Mouse (Mus musculus) heart, embryonic 11.5 days (tissue): ENCODE measurements around the gene Draxin. TPM values are rescaled to one million over a fixed set of nuclear protein-coding genes. Genes with fewer than 3 reads are reported as not detected.

Experiments
- ATAC-seq: fragments of 200-750 bp; cut with Nextera tagmentation; replicated peaks from 2 replicates; pipeline ENCODE4 v1.8.0; 2017; ENCODE audit warnings: moderate library complexity; ENCODE audit not compliant: insufficient number of reproducible peaks, low FRiP score, low TSS enrichment
- H3K27ac ChIP-seq: fragments of 300-500 bp; sonication (generic); 2 replicates; pipeline ENCODE4 v1.5.1; 2014; ENCODE audit warnings: mild to moderate bottlenecking, low read depth, low read length
- H3K27me3 ChIP-seq: fragments of 300-500 bp; sonication (generic); 2 replicates; pipeline ENCODE4 v1.6.1; 2014; ENCODE audit warnings: mild to moderate bottlenecking, low read length, mixed read lengths; ENCODE audit not compliant: control insufficient read depth, insufficient read depth
- H3K36me3 ChIP-seq: fragments of 300-500 bp; sonication (generic); 2 replicates; pipeline ENCODE4 v1.6.1; 2014; ENCODE audit warnings: mild to moderate bottlenecking, low read length, moderate library complexity, mixed read lengths; ENCODE audit not compliant: control insufficient read depth, insufficient read depth
- H3K4me1 ChIP-seq: fragments of 300-500 bp; sonication (generic); 2 replicates; pipeline ENCODE4 v1.6.1; 2014; ENCODE audit warnings: low read length; ENCODE audit not compliant: control insufficient read depth, insufficient read depth
- H3K4me2 ChIP-seq: fragments of 300-500 bp; sonication (generic); 2 replicates; pipeline ENCODE4 v1.6.1; 2014; ENCODE audit warnings: mild to moderate bottlenecking, moderate library complexity
- H3K4me3 ChIP-seq: fragments of 300-500 bp; sonication (generic); 2 replicates; pipeline ENCODE4 v1.5.1; 2014; ENCODE audit warnings: low read depth, low read length
- H3K9ac ChIP-seq: fragments of 300-500 bp; sonication (generic); 2 replicates; pipeline ENCODE4 v1.6.1; 2014; ENCODE audit warnings: mild to moderate bottlenecking, low read depth, low read length, moderate library complexity
- H3K9me3 ChIP-seq: fragments of 300-500 bp; sonication (generic); replicated peaks from 2 replicates; pipeline ENCODE4 v1.6.1; 2016; ENCODE audit warnings: low read length; ENCODE audit not compliant: control insufficient read depth
- WGBS: fragments of 180-500 bp; shearing (Covaris S2); extraction: QIAGEN DNeasy Blood & Tissue Kit; methylation state at CpG from one replicate; pipeline ENCODE4 v1.1.7; 2014; ENCODE audit not compliant: insufficient replicate concordance; 5-methylcytosine and 5-hydroxymethylcytosine counted together
- polyA plus RNA-seq: library from polyadenylated mRNA; unstranded; fragments of >200 nt; fragmentation: Nextera tagmentation; extraction: Ambion mirVana; gene quantifications from 2 replicates; pipeline ENCODE4 v1.2.1, GENCODE M21; 2014

The Draxin gene
- polyA plus RNA-seq, 1 experiment from 2014 or later: 0.16 TPM

DNA sequence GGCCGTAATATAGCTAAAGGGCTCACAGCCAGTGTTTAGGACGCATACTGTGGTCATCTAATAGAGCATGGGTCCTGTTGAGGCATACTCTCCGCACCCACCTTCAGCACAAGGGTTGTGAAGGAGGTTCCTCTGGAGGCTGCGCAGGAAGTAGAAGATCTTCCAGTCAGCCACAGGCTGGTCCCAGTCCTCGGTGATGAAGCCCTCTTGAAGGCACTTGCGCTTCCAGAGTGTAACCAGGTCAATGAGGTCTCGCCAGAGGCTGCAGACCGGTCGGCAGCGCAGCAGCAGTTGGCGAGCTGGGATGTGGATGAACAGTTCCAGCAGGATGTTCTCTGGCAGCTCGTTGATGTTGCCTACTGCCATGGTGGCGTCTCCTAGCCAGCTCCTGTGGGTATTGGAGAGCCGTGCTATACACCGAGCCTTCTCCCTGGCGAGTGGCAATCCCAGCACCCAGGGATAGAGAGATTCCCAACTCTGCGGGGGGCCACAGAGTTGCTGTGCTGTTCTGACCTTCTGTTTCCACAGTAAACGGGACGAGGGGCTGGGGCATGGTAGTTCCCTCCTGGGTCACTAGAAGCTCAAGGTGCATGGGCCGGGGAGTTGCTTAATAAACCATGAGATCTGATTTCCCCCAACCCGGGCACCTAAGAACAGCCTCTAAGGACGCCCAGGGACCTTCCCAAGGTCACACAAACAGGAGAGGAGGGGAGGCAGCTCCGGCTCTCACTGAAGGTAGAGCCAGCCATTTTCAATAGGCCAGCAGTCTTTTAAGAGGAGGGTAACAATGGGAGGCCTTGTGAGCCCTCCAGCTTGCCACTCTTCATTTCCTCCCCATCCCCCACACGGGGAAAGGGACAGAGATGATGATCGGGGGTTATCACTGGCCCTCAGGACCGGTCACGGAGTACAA lies 28.2 kb upstream of the Draxin start:
- peak overlapping the region; percentile 51 for H3K4me3 ChIP-seq
- no peak for ATAC-seq
- H3K9ac ChIP-seq: peak overlapping the region; percentile 75
- 29% methylated on average over 27 of the region's 27 CpGs for WGBS
- peaks cover 14% of the 10 kb centered on the region for H3K4me1 ChIP-seq
- H3K36me3 ChIP-seq: peaks cover 2% of the 10 kb centered on the region; the same call in 1 of the 2 replicates
- 0 out of 2 replicates have a peak overlapping the region, but pooled peaks have one; percentile 37 for H3K27ac ChIP-seq
- peak overlapping the region; percentile 83 for H3K4me2 ChIP-seq
- H3K9me3 ChIP-seq: no peaks in the 10 kb centered on the region
- peaks cover 41% of the 10 kb centered on the region for H3K27me3 ChIP-seq

DNA sequence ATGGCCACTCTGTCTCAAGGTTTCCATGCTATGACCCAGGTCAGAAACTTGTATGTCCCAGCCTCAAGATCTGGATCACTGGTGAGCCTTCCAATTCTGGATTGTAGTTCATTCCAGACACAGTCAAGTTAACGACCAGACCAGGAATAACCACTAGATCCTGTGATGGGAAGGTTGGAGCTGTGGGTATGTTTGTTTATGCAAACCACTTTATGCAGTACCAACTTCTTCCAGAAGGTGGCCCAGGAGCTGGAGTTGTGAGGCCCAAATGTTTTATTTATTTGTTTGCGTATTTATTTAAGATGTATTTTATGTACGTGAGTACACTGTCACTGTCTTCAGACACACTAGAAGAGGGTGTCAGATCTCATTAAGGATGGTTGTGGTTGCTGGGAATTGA lies 24.5 kb upstream of the Draxin start:
- H3K4me3 ChIP-seq: no peak overlapping the region
- no peak overlapping the region for H3K4me2 ChIP-seq
- 49% methylated on average over 3 of the region's 3 CpGs for WGBS
- H3K36me3 ChIP-seq: peaks cover 2% of the 10 kb centered on the region; the same call in 1 of the 2 replicates
- no peak overlapping the region for H3K9ac ChIP-seq
- H3K27ac ChIP-seq: no peak overlapping the region
- H3K9me3 ChIP-seq: no peaks in the 10 kb centered on the region
- ATAC-seq: no peak
- peaks cover 5% of the 10 kb centered on the region; the same call in 1 of the 2 replicates for H3K27me3 ChIP-seq
- H3K4me1 ChIP-seq: peaks cover 16% of the 10 kb centered on the region

DNA sequence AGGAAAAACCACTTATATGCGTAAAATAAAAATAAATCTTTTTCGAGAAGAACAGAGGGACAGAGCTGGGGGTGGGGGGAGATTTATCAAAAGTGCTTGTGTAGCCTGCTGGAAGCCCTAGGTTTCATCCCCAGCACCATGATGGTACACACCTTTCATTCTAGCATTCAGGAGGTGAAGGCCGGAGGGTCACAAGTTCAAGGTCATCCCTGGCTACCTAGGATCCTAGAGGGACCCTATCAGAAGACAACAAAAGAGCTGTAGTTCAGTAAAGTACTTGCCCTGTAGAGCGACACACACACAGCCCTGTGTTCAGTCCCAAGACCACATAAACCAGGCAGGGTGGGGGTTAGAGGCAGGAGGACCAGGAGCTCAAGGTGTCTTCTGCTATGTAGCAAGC lies 23.5 kb upstream of the Draxin start:
- no peak for ATAC-seq
- Histone ChIP-seq H3K9me3 (no peaks in the 10 kb centered on the region), H3K4me1 (peaks cover 23% of the 10 kb centered on the region), H3K27me3 (peaks cover 5% of the 10 kb centered on the region; the same call in 1 of the 2 replicates), H3K36me3 (peaks cover 2% of the 10 kb centered on the region; the same call in 1 of the 2 replicates), H3K4me2 (no peak overlapping the region), H3K9ac (no peak overlapping the region), H3K4me3 (no peak overlapping the region), H3K27ac (no peak overlapping the region)
- WGBS: 82% methylated on average over 4 of the region's 4 CpGs

DNA sequence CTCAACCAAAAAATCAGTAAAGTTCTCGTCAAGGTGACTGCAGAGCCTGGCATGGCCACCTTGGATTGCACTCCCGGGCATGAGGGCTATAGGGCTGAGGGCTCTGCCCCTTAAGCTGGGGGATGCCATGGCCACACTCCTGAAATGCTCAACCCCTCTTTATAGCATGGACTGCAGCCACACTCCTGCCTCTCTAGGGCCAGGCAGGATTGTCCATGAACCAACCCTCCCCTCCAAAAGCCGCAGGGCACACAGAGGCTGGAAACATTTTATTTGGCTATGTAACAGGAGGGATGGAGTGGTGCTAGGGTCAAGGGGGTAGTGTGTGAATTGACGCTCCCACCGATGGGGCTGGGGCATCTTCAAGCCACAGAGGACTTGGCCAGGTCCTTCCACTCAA lies 22.0 kb upstream of the Draxin start:
- H3K27me3 ChIP-seq: no peaks in the 10 kb centered on the region
- WGBS: 82% methylated on average over 5 of the region's 5 CpGs
- no peak for ATAC-seq
- no peak overlapping the region for H3K4me2 ChIP-seq
- H3K27ac ChIP-seq: 0 out of 2 replicates have a peak overlapping the region, but pooled peaks have one; percentile 90
- H3K9me3 ChIP-seq: no peaks in the 10 kb centered on the region
- no peak overlapping the region for H3K4me3 ChIP-seq
- H3K9ac ChIP-seq: no peak overlapping the region
- H3K4me1 ChIP-seq: peaks cover 11% of the 10 kb centered on the region
- H3K36me3 ChIP-seq: peaks cover 2% of the 10 kb centered on the region; the same call in 1 of the 2 replicates

DNA sequence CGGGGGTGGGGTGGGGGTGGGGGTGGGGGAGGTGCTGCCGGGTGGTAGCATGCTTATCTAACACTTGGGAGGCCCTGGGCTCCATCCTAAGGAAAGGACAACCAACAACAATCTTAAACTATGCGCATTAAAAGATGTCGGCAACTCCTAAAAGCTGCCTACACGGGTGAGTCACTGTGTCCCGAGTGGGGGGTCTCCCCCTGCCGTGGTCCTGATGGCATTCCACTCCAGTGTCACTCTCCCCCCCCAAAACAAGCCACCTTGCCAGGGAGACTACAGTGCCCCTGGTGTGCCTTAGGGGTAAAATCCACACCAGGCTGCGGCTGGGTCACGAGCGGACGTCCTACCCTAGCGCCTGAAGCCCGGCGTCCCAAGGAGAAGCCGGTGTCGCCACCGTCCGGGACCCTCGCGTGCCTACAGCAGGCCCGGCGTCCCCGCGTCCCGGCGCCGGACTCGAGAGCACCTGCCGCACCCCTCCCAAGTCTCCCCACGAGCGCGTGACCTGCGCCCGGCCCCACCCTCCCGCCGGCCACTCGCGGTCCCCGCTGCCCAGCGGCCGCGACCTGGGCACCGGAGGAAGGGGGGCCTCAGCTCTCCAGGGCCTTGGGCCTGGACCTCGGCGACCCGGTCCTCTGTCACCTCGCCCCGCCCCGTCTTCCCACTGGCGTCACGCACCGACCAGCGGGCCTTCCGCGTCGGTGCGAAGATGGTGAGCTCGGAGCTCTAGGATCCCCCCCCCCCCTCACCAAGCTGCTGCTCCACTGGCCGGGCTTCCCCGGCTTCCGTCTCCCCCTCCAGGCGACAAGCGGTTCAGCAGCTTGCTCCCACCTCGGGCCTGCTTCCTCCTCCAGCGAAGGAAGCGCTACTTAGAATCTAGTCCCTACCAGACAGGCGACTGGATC lies 21.0 kb upstream of the Draxin start, which contains the start of gene Fbxo6:
Gene Fbxo6 (minus strand): TSS at position 874 of the 902 bp plus-strand sequence.
- Histone ChIP-seq H3K27ac (peak within 1 kb of the TSS; percentile 90), H3K4me2 (peak within 1 kb of the TSS; percentile 95), H3K4me1 (peaks cover 11% of the 10 kb centered on the region), H3K27me3 (no peaks in the 10 kb centered on the region), H3K4me3 (peak within 1 kb of the TSS; percentile 71), H3K9me3 (no peaks in the 10 kb centered on the region), H3K36me3 (peaks cover 4% of the 10 kb centered on the region), H3K9ac (peak within 1 kb of the TSS; percentile 86)
- peak; percentile 84 for ATAC-seq
- WGBS: 1% methylated on average over 52 of the region's 67 CpGs

DNA sequence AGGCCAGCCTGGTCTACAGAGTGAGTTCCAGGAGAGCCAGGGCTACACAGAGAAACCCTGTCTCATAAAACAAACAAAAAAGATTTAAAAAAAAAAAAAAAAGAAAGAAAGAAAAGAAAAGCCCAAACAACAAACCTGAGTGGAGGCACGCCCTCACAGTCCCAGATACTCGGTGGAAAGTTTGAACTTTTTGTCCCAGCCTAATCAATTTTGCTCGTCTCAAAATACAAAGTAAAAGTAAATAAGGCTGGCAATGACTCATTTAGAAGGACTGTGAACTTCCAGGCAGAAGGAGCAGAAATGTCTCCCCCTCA lies 20.4 kb upstream of the Draxin start:
- Histone ChIP-seq H3K36me3 (peaks cover 7% of the 10 kb centered on the region), H3K4me3 (peak overlapping the region; percentile 71), H3K27ac (peak overlapping the region; percentile 90), H3K4me2 (peak overlapping the region; percentile 95), H3K9ac (peak overlapping the region; percentile 86), H3K4me1 (peaks cover 11% of the 10 kb centered on the region), H3K9me3 (no peaks in the 10 kb centered on the region), H3K27me3 (no peaks in the 10 kb centered on the region)
- WGBS: 29% methylated on average over 3 of the region's 3 CpGs
- ATAC-seq: no peak

DNA sequence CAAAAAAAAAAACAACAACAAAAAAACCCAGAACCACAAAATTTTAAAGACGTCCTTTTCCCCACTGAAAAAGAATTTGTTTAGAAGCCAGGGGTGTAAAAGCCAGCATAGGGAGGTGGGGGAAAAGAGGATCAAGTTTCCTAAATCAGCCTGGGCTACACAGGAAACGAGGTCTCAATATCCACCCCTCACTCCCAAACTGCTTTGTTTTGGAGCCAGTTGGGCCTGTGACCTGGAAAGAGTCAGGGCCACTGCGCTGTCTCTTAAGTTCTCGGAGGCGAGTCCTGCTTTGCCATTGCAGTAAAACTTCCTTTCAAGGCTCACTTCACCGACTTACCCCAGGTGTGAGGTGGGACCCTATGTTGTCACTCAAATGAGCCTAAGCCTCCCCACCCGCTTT lies 19.7 kb upstream of the Draxin start:
- H3K4me2 ChIP-seq: peak overlapping the region; percentile 95
- peaks cover 9% of the 10 kb centered on the region for H3K36me3 ChIP-seq
- WGBS: 40% methylated on average over 7 of the region's 7 CpGs
- H3K4me1 ChIP-seq: peaks cover 11% of the 10 kb centered on the region
- no peak overlapping the region for H3K4me3 ChIP-seq
- H3K9me3 ChIP-seq: no peaks in the 10 kb centered on the region
- H3K9ac ChIP-seq: no peak overlapping the region
- ATAC-seq: no peak
- no peaks in the 10 kb centered on the region for H3K27me3 ChIP-seq
- H3K27ac ChIP-seq: no peak overlapping the region

DNA sequence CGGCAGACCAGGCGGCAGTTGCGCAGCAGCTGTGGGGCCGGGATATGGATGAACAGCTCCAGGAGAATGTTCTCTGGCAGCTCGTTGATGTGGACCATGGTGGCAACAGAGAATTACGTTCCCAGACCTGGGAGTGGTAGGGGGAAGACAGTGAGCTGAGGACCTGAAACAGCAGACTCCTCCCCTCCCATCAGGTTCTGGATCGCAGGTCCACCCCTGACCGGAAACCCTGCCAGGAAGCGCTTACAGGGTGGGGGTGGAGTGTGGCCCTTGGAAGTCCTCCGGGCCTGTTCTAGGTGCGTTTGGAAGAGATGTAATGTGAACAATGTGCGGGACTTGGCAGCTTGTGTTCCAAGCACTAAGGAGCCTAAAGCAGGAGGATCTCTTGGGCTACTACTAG lies 19.0 kb upstream of the Draxin start:
- Histone ChIP-seq H3K4me3 (peak overlapping the region; percentile 14; the same call in 1 of the 2 replicates), H3K36me3 (peaks cover 11% of the 10 kb centered on the region), H3K27me3 (no peaks in the 10 kb centered on the region), H3K9me3 (no peaks in the 10 kb centered on the region), H3K27ac (no peak overlapping the region), H3K4me2 (peak overlapping the region; percentile 95), H3K4me1 (peaks cover 11% of the 10 kb centered on the region), H3K9ac (0 out of 2 replicates have a peak overlapping the region, but pooled peaks have one; percentile 39)
- ATAC-seq: no peak
- WGBS: 42% methylated on average over 12 of the region's 12 CpGs
